Mouse (Mus musculus): Measurements from ENCODE around the gene Adar. TPM values are rescaled to one million over a fixed set of nuclear protein-coding genes. Genes with fewer than 3 reads are reported as not detected.

The Adar gene
- polyA plus RNA-seq (2015; fragmentation: Nextera tagmentation; extraction: Ambion mirVana), result 33.3 and 33.4 TPM in 2 replicates

- H3K4me1 ChIP-seq, result peaks cover 28% of the 10 kb centered on the region
- H3K9me3 ChIP-seq, result no peaks in the 10 kb centered on the region
- no peaks in the 10 kb centered on the region for H3K36me3 ChIP-seq (replicated peaks)
- 5% methylated on average over 28 of the region's 28 CpGs for WGBS
- peak within 1 kb of the TSS; percentile 92 for H3K27ac ChIP-seq
- peak within 1 kb of the TSS; percentile 92 for H3K4me3 ChIP-seq
- H3K9ac ChIP-seq, result peak within 1 kb of the TSS; percentile 90
- H3K4me2 ChIP-seq, result peak within 1 kb of the TSS; percentile 65
- no peaks in the 10 kb centered on the region for H3K27me3 ChIP-seq (replicated peaks)
- ATAC-seq (replicated peaks), result peak; percentile 94
Observed at GRCm38 (mm10) chr3:89714359-89715206, at the start of gene Adar. TSS of gene Adar (plus strand) at chr3:89715022.

GRCm38 (mm10) chr3:89667131-89667530 lies 47.7 kb upstream of the Adar start:
- no peak overlapping the region for H3K27ac ChIP-seq
- H3K36me3 ChIP-seq (replicated peaks), result no peaks in the 10 kb centered on the region
- WGBS, result 37% methylated on average over 11 of the region's 11 CpGs
- H3K4me2 ChIP-seq, result no peak overlapping the region
- H3K9me3 ChIP-seq, result no peaks in the 10 kb centered on the region
- 0 out of 2 replicates have a peak, but pooled peaks have one; percentile 27 for ATAC-seq (replicated peaks)
- peaks cover 22% of the 10 kb centered on the region; the same call in 1 of the 2 replicates for H3K4me1 ChIP-seq
- H3K9ac ChIP-seq, result no peak overlapping the region
- no peak overlapping the region for H3K4me3 ChIP-seq
- H3K27me3 ChIP-seq (replicated peaks), result no peaks in the 10 kb centered on the region

GRCm38 (mm10) chr3:89671334-89671733 lies 43.5 kb upstream of the Adar start:
- H3K27me3 ChIP-seq (replicated peaks), result no peaks in the 10 kb centered on the region
- peaks cover 9% of the 10 kb centered on the region; the same call in 1 of the 2 replicates for H3K4me1 ChIP-seq
- no peaks in the 10 kb centered on the region for H3K36me3 ChIP-seq (replicated peaks)
- H3K9me3 ChIP-seq, result no peaks in the 10 kb centered on the region
- H3K4me2 ChIP-seq, result no peak overlapping the region
- no peak for ATAC-seq (replicated peaks)
- no peak overlapping the region for H3K4me3 ChIP-seq
- WGBS, result 75% methylated on average over 6 of the region's 6 CpGs
- H3K27ac ChIP-seq, result no peak overlapping the region
- H3K9ac ChIP-seq, result no peak overlapping the region

GRCm38 (mm10) chr3:89672573-89673317 lies 42.1 kb upstream of the Adar start:
- Histone ChIP-seq H3K4me3 (no peak overlapping the region), H3K9ac (no peak overlapping the region), H3K4me1 (peaks cover 4% of the 10 kb centered on the region; the same call in 1 of the 2 replicates), H3K4me2 (no peak overlapping the region), H3K27ac (no peak overlapping the region), H3K9me3 (no peaks in the 10 kb centered on the region), H3K36me3 (replicated peaks) (no peaks in the 10 kb centered on the region), H3K27me3 (replicated peaks) (no peaks in the 10 kb centered on the region)
- ATAC-seq (replicated peaks), result no peak
- WGBS, result 90% methylated on average over 12 of the region's 12 CpGs

GRCm38 (mm10) chr3:89677617-89678016 lies 37.2 kb upstream of the Adar start:
- no peak for ATAC-seq (replicated peaks)
- Histone ChIP-seq H3K4me2 (no peak overlapping the region), H3K27ac (no peak overlapping the region), H3K4me3 (no peak overlapping the region), H3K27me3 (replicated peaks) (no peaks in the 10 kb centered on the region), H3K9ac (no peak overlapping the region), H3K36me3 (replicated peaks) (no peaks in the 10 kb centered on the region), H3K4me1 (peaks cover 9% of the 10 kb centered on the region), H3K9me3 (no peaks in the 10 kb centered on the region)
- WGBS, result 33% methylated on average over 5 of the region's 5 CpGs

- Histone ChIP-seq H3K4me1 (peaks cover 16% of the 10 kb centered on the region; the same call in 1 of the 2 replicates), H3K9ac (no peak overlapping the region), H3K27me3 (replicated peaks) (no peaks in the 10 kb centered on the region), H3K4me2 (no peak overlapping the region), H3K9me3 (no peaks in the 10 kb centered on the region), H3K36me3 (replicated peaks) (no peaks in the 10 kb centered on the region), H3K4me3 (no peak overlapping the region), H3K27ac (no peak overlapping the region)
- 55% methylated on average over 5 of the region's 5 CpGs for WGBS
- ATAC-seq (replicated peaks), result no peak
Observed at GRCm38 (mm10) chr3:89686031-89686430, 28.8 kb upstream of the Adar start.

GRCm38 (mm10) chr3:89688694-89689581 lies 25.9 kb upstream of the Adar start:
- Histone ChIP-seq H3K27me3 (replicated peaks) (no peaks in the 10 kb centered on the region), H3K4me3 (peak overlapping the region; percentile 44), H3K4me2 (peak overlapping the region; percentile 69), H3K9me3 (no peaks in the 10 kb centered on the region), H3K27ac (peak overlapping the region; percentile 90), H3K36me3 (replicated peaks) (no peaks in the 10 kb centered on the region), H3K4me1 (peaks cover 7% of the 10 kb centered on the region; the same call in 1 of the 2 replicates), H3K9ac (peak overlapping the region; percentile 68)
- peak; percentile 94 for ATAC-seq (replicated peaks)
- WGBS, result 3% methylated on average over 25 of the region's 25 CpGs

GRCm38 (mm10) chr3:89691776-89692175 lies 23.0 kb upstream of the Adar start:
- Histone ChIP-seq H3K36me3 (replicated peaks) (no peaks in the 10 kb centered on the region), H3K4me2 (no peak overlapping the region), H3K27ac (no peak overlapping the region), H3K9ac (no peak overlapping the region), H3K4me1 (peaks cover 7% of the 10 kb centered on the region; the same call in 1 of the 2 replicates), H3K9me3 (no peaks in the 10 kb centered on the region), H3K4me3 (no peak overlapping the region), H3K27me3 (replicated peaks) (no peaks in the 10 kb centered on the region)
- ATAC-seq (replicated peaks), result no peak
- WGBS, result 78% methylated on average over 9 of the region's 9 CpGs

- no peaks in the 10 kb centered on the region for H3K4me1 ChIP-seq
- H3K4me3 ChIP-seq, result no peak overlapping the region
- H3K9ac ChIP-seq, result no peak overlapping the region
- H3K36me3 ChIP-seq (replicated peaks), result no peaks in the 10 kb centered on the region
- ATAC-seq (replicated peaks), result peak; percentile 75
- peak overlapping the region; percentile 56 for H3K27ac ChIP-seq
- WGBS, result 44% methylated on average over 12 of the region's 12 CpGs
- peak overlapping the region; percentile 28; the same call in 1 of the 2 replicates for H3K4me2 ChIP-seq
- no peaks in the 10 kb centered on the region for H3K9me3 ChIP-seq
- no peaks in the 10 kb centered on the region for H3K27me3 ChIP-seq (replicated peaks)
Observed at GRCm38 (mm10) chr3:89696152-89696821, 18.5 kb upstream of the Adar start.

- Histone ChIP-seq H3K9ac (no peak overlapping the region), H3K27ac (no peak overlapping the region)
- 82% methylated on average over 1 of the region's 1 CpGs for WGBS
Observed at GRCm38 (mm10) chr3:89698958-89699357, 15.9 kb upstream of the Adar start.

GRCm38 (mm10) chr3:89700461-89700860 lies 14.4 kb upstream of the Adar start:
- H3K4me1 ChIP-seq, result no peaks in the 10 kb centered on the region
- no peak for ATAC-seq (replicated peaks)
- H3K4me2 ChIP-seq, result no peak overlapping the region
- H3K9ac ChIP-seq, result no peak overlapping the region
- no peak overlapping the region for H3K4me3 ChIP-seq
- H3K27me3 ChIP-seq (replicated peaks), result no peaks in the 10 kb centered on the region
- no peaks in the 10 kb centered on the region for H3K9me3 ChIP-seq
- H3K27ac ChIP-seq, result no peak overlapping the region
- H3K36me3 ChIP-seq (replicated peaks), result no peaks in the 10 kb centered on the region
- WGBS, result 74% methylated on average over 11 of the region's 11 CpGs

More at GRCm38 (mm10) chr3:89698958-89699357, 15.9 kb upstream of the Adar start:
- Histone ChIP-seq H3K4me1 (no peaks in the 10 kb centered on the region), H3K36me3 (replicated peaks) (no peaks in the 10 kb centered on the region), H3K4me2 (no peak overlapping the region), H3K4me3 (no peak overlapping the region), H3K9me3 (no peaks in the 10 kb centered on the region), H3K27me3 (replicated peaks) (no peaks in the 10 kb centered on the region)
- no peak for ATAC-seq (replicated peaks)

Data from midbrain, embryonic 15.5 days (tissue).